7 mouse cellular contexts compared by ENCODE assay signal in genomic region chr12:31949193-31949741, GRCm38 (mm10). TPM values are rescaled to one million over a fixed set of nuclear protein-coding genes. Genes with fewer than 3 reads are reported as not detected.
DNase-seq lines count a peak whose midpoint lies in the region; ATAC-seq lines count a peak whose summit lies in the region.

No protein-coding gene starts in this region.

- peak overlapping the region; percentile 97 for H3K9ac ChIP-seq in embryonic facial prominence, embryonic 11.5 days (replicated peaks; ENCODE audit: low read length)
- H3K9ac ChIP-seq in midbrain, embryonic 13.5 days (replicated peaks): peak overlapping the region; percentile 93

- peak overlapping the region; percentile 99 for H3K27ac ChIP-seq in embryonic facial prominence, embryonic 11.5 days (replicated peaks; ENCODE audit: low read depth, low read length)
- peak overlapping the region; percentile 100 for H3K27ac ChIP-seq in limb, embryonic 10.5 days
- peak overlapping the region; percentile 99 for H3K27ac ChIP-seq in midbrain, embryonic 13.5 days

- no peaks in the 10 kb centered on the region for H3K27me3 ChIP-seq in embryonic facial prominence, embryonic 11.5 days (ENCODE audit: control insufficient read depth, insufficient read depth, low read length)
- H3K27me3 ChIP-seq in limb, embryonic 10.5 days (ENCODE audit: low read depth, poor library complexity, severe bottlenecking): no peaks in the 10 kb centered on the region
- H3K27me3 ChIP-seq in midbrain, embryonic 13.5 days: no peaks in the 10 kb centered on the region

- H3K4me2 ChIP-seq in embryonic facial prominence, embryonic 11.5 days (ENCODE audit: low read depth, low read length): peak overlapping the region; percentile 44
- peak overlapping the region; percentile 58 for H3K4me2 ChIP-seq in midbrain, embryonic 13.5 days (replicated peaks)

- H3K4me1 ChIP-seq in embryonic facial prominence, embryonic 11.5 days (ENCODE audit: control insufficient read depth, insufficient read depth, low read length): no peaks in the 10 kb centered on the region
- 0 out of 2 replicates have a peak, but pooled peaks cover 2% of the 10 kb centered on the region for H3K4me1 ChIP-seq in limb, embryonic 10.5 days
- peaks cover 18% of the 10 kb centered on the region for H3K4me1 ChIP-seq in midbrain, embryonic 13.5 days (replicated peaks)

- H3K36me3 ChIP-seq in embryonic facial prominence, embryonic 11.5 days (replicated peaks; ENCODE audit: control insufficient read depth, insufficient read depth, low read depth, low read length): no peaks in the 10 kb centered on the region
- 0 out of 2 replicates have a peak, but pooled peaks cover 2% of the 10 kb centered on the region for H3K36me3 ChIP-seq in limb, embryonic 10.5 days
- H3K36me3 ChIP-seq in midbrain, embryonic 13.5 days: no peaks in the 10 kb centered on the region

- DNase-seq in adrenal gland, postnatal 14 days: peak; percentile 98
- DNase-seq in embryonic facial prominence, embryonic 11.5 days (ENCODE audit: low spot score): peak; percentile 95
- peak; percentile 90 for DNase-seq in kidney, adult 11 months
- peak; percentile 94 for DNase-seq in limb, embryonic 10.5 days (ENCODE audit: low spot score)
- DNase-seq in spleen, adult 12 weeks (ENCODE audit: low spot score): peak; percentile 73

- WGBS in embryonic facial prominence, embryonic 11.5 days: 1% methylated on average over 49 of the region's 58 CpGs
- under 1% methylated on average over 56 of the region's 58 CpGs for WGBS in limb, embryonic 10.5 days
- WGBS in midbrain, embryonic 13.5 days: under 1% methylated on average over 51 of the region's 58 CpGs

- peak; percentile 80 for ATAC-seq in embryonic facial prominence, embryonic 11.5 days (replicated peaks; ENCODE audit: insufficient number of reproducible peaks, low FRiP score, low TSS enrichment, low read depth)
- peak; percentile 60 for ATAC-seq in granulocyte monocyte progenitor cell, adult 5-6 weeks (replicated peaks; ENCODE audit: poor library complexity, severe bottlenecking)
- peak; percentile 80 for ATAC-seq in midbrain, embryonic 13.5 days

- H3K9me3 ChIP-seq in embryonic facial prominence, embryonic 11.5 days (replicated peaks; ENCODE audit: control insufficient read depth, low read length): no peaks in the 10 kb centered on the region
- H3K9me3 ChIP-seq in limb, embryonic 10.5 days (replicated peaks): no peaks in the 10 kb centered on the region
- no peaks in the 10 kb centered on the region for H3K9me3 ChIP-seq in midbrain, embryonic 13.5 days

- H3K4me3 ChIP-seq in embryonic facial prominence, embryonic 11.5 days (ENCODE audit: low read depth, low read length): peak overlapping the region; percentile 84
- peak overlapping the region; percentile 77 for H3K4me3 ChIP-seq in limb, embryonic 10.5 days
- H3K4me3 ChIP-seq in midbrain, embryonic 13.5 days (replicated peaks): peak overlapping the region; percentile 87

RNA-seq across cellular contexts. Expression of gene Hbp1, which starts 1.1 kb away (rescaled TPM):
- total RNA-seq in adrenal gland, postnatal 14 days (2021): 102 and 113 TPM in 2 replicates
- 129 and 137 TPM in 2 replicates for polyA plus RNA-seq in embryonic facial prominence, embryonic 11.5 days (2014; fragmentation: Nextera tagmentation; extraction: Ambion mirVana)
- total RNA-seq in granulocyte monocyte progenitor cell, adult 5-6 weeks (2014; fragmentation: Nextera tagmentation): 39.9 and 43.5 TPM in 2 replicates
- total RNA-seq in granulocyte monocyte progenitor cell, adult 5-6 weeks (2017): 40.6 and 53.1 TPM in 2 replicates
- 84.4 and 110 TPM in 2 replicates for polyA plus RNA-seq in limb, embryonic 10.5 days (2016; fragmentation: Nextera tagmentation; extraction: Ambion mirVana)
- 70.4 and 78.0 TPM in 2 replicates for polyA plus RNA-seq in midbrain, embryonic 13.5 days (2015; fragmentation: Nextera tagmentation; extraction: Ambion mirVana)

Comparison
In these comparisons a context has a peak if more than half of its experiments do, and no peak if none do; other contexts are left out.
1. Peak in every context shown above with its lines: DNase-seq, ATAC-seq, H3K4me3 ChIP-seq and H3K27ac ChIP-seq.